Mouse (Mus musculus) MEL (cell line): ENCODE measurements around the gene Olfr643. TPM values are rescaled to one million over a fixed set of nuclear protein-coding genes. Genes with fewer than 3 reads are reported as not detected.

Source experiments
- DNase-seq: peaks from one replicate; pipeline ENCODE4 v3.0.0; 2011; ENCODE audit warnings: low read depth, low spot score
- H3K27ac ChIP-seq: 2 replicates; pipeline ENCODE4 v1.5.1; 2012; ENCODE audit warnings: low read depth, mild to moderate bottlenecking, control low read depth, low read length, moderate library complexity; ENCODE audit not compliant: control insufficient read depth
- H3K27me3 ChIP-seq, 2 experiments: fragments of 150-350 bp in 1 of 2; sonication (generic) in 1 of 2; 2 replicates each; pipeline ENCODE4 v1.6.1; 2012; ENCODE audit warnings: low read length in 2 of 2, mild to moderate bottlenecking in 2 of 2, improper control_type of control experiment in 1 of 2, moderate library complexity in 1 of 2; ENCODE audit not compliant: insufficient read depth in 2 of 2, control insufficient read depth in 1 of 2
- H3K36me3 ChIP-seq, 2 experiments: 2 replicates each; pipeline ENCODE4 v1.6.1; 2012 to 2014; ENCODE audit warnings: low read length in 2 of 2, improper control_type of control experiment in 1 of 2, inconsistent platforms in 1 of 2, mild to moderate bottlenecking in 1 of 2; ENCODE audit not compliant: insufficient read depth in 2 of 2, control insufficient read depth in 1 of 2
- H3K4me1 ChIP-seq, 2 experiments: fragments of 150-350 bp in 1 of 2; sonication (generic) in 1 of 2; 2 replicates each; pipeline ENCODE4 v1.6.1; 2012; ENCODE audit warnings: low read length in 2 of 2, improper control_type of control experiment in 1 of 2, mild to moderate bottlenecking in 1 of 2; ENCODE audit not compliant: insufficient read depth in 2 of 2, control insufficient read depth in 1 of 2
- H3K4me3 ChIP-seq, 2 experiments: fragments of 150-350 bp in 1 of 2; sonication (generic) in 1 of 2; 2 replicates each; pipeline ENCODE4 v1.5.1; 2012; ENCODE audit warnings: low read depth in 2 of 2, low read length in 2 of 2, mild to moderate bottlenecking in 2 of 2, moderate library complexity in 2 of 2, control low read depth in 1 of 2, improper control_type of control experiment in 1 of 2; ENCODE audit not compliant: control insufficient read depth in 1 of 2, insufficient read depth in 1 of 2
- H3K79me2 ChIP-seq: 2 replicates; pipeline ENCODE4 v1.6.1; 2012; ENCODE audit warnings: mild to moderate bottlenecking, low read length, moderate library complexity; ENCODE audit not compliant: control insufficient read depth, poor library complexity, insufficient read depth
- H3K9ac ChIP-seq: 2 replicates; pipeline ENCODE4 v1.6.1; 2012; ENCODE audit warnings: low read depth, mild to moderate bottlenecking, control low read depth, low read length, moderate library complexity; ENCODE audit not compliant: control insufficient read depth, poor library complexity, severe bottlenecking
- H3K9me3 ChIP-seq: fragments of 150-350 bp; sonication (generic); replicated peaks from 2 replicates; pipeline ENCODE4 v1.6.1; 2012; ENCODE audit warnings: mild to moderate bottlenecking, low read length, improper control_type of control experiment, moderate library complexity; ENCODE audit not compliant: insufficient read depth
- BHLHE40 ChIP-seq: IDR thresholded peaks from 2 replicates; pipeline ENCODE4 v1.6.1; 2012; ENCODE audit warnings: low read depth, mild to moderate bottlenecking, inconsistent platforms, low read length, improper control_type of control experiment, borderline replicate concordance
- CHD1 ChIP-seq: IDR thresholded peaks from 2 replicates; pipeline ENCODE4 v1.6.1; 2012; ENCODE audit warnings: low read depth, mild to moderate bottlenecking, inconsistent platforms, low read length, improper control_type of control experiment
- CHD2 ChIP-seq: IDR thresholded peaks from 2 replicates; pipeline ENCODE4 v1.6.1; 2011; ENCODE audit warnings: low read length, improper control_type of control experiment
- EP300 ChIP-seq, 2 experiments: IDR thresholded peaks; 2 replicates each; pipeline ENCODE4 v1.6.1; 2011; ENCODE audit warnings: improper control_type of control experiment in 2 of 2, low read length in 2 of 2, low read depth in 1 of 2, mild to moderate bottlenecking in 1 of 2
- GABPA ChIP-seq: IDR thresholded peaks from 2 replicates; pipeline ENCODE4 v1.6.1; 2012; ENCODE audit warnings: low read depth, mild to moderate bottlenecking, inconsistent platforms, low read length, improper control_type of control experiment, moderate library complexity
- HCFC1 ChIP-seq: IDR thresholded peaks from 2 replicates; pipeline ENCODE4 v1.6.1; 2012; ENCODE audit warnings: low read depth, mild to moderate bottlenecking, inconsistent platforms, low read length, improper control_type of control experiment, moderate library complexity
- MAX ChIP-seq: IDR thresholded peaks from 2 replicates; pipeline ENCODE4 v1.6.1; 2011; ENCODE audit warnings: low read length, improper control_type of control experiment
- MAZ ChIP-seq: IDR thresholded peaks from 2 replicates; pipeline ENCODE4 v1.6.1; 2012; ENCODE audit warnings: low read depth, mild to moderate bottlenecking, inconsistent platforms, low read length, improper control_type of control experiment
- MEF2A ChIP-seq: IDR thresholded peaks from 2 replicates; pipeline ENCODE4 v1.6.1; 2014; ENCODE audit warnings: low read depth, mild to moderate bottlenecking, inconsistent platforms, low read length, improper control_type of control experiment; ENCODE audit not compliant: poor library complexity, insufficient replicate concordance, severe bottlenecking; ENCODE audit errors: extremely low read depth
- POLR2AphosphoS2 ChIP-seq: IDR thresholded peaks from 2 replicates; pipeline ENCODE4 v1.6.1; 2011; ENCODE audit warnings: low read length, improper control_type of control experiment
- RAD21 ChIP-seq: IDR thresholded peaks from 2 replicates; pipeline ENCODE4 v1.6.1; 2011; ENCODE audit warnings: mild to moderate bottlenecking, low read depth, low read length, improper control_type of control experiment
- RCOR1 ChIP-seq: IDR thresholded peaks from 2 replicates; pipeline ENCODE4 v1.6.1; 2012; ENCODE audit warnings: low read depth, mild to moderate bottlenecking, inconsistent platforms, low read length, improper control_type of control experiment
- UBTF ChIP-seq: IDR thresholded peaks from 2 replicates; pipeline ENCODE4 v1.6.1; 2012; ENCODE audit warnings: low read depth, mild to moderate bottlenecking, inconsistent platforms, low read length, improper control_type of control experiment, moderate library complexity, borderline replicate concordance; ENCODE audit not compliant: insufficient read depth
- polyA plus RNA-seq, 2 experiments: library from polyadenylated mRNA; stranded (reverse) in 1 of 2; unstranded in 1 of 2; fragments of >175 nt in 1 of 2; fragments of >200 nt in 1 of 2; gene quantifications; 2 replicates each; pipeline versions ENCODE4 v1.2.1 to v1.2.4; 2012; ENCODE audit warnings: low replicate concordance in 2 of 2, low read depth in 1 of 2; ENCODE audit not compliant: insufficient read length in 2 of 2, insufficient read depth in 1 of 2, missing spikeins in 1 of 2
- total RNA-seq: library from RNA; depleted of rRNA; stranded (reverse); fragments of 300-350 nt; gene quantifications from 2 replicates; pipeline ENCODE4 v1.2.3, GENCODE M21; 2012

Olfr643 gene
- total and polyA plus RNA-seq, 3 experiments: not detected

GRCm38 (mm10) chr7:104050745-104051144 lies 86.5 kb downstream of the Olfr643 start:
- no peaks in the 10 kb centered on the region for H3K36me3 ChIP-seq
- H3K9me3 ChIP-seq: no peaks in the 10 kb centered on the region
- peak; percentile 5 for DNase-seq
- H3K9ac ChIP-seq: no peak overlapping the region
- no peak overlapping the region for H3K27ac ChIP-seq
- no peaks in the 10 kb centered on the region for H3K27me3 ChIP-seq
- H3K4me1 ChIP-seq: no peaks in the 10 kb centered on the region
- no peaks in the 10 kb centered on the region for H3K79me2 ChIP-seq
- TF ChIP-seq CHD2 (no peak), MEF2A (no peak), CHD1 (no peak), EP300 (IDR thresholded peaks at IDR 0.05; ENCODE audit: low read depth in 1 of 2, low read length in 2 of 2) (no peak), POLR2AphosphoS2 (no peak), UBTF (no peak), RCOR1 (no peak), MAX (no peak), GABPA (no peak)
- H3K4me3 ChIP-seq: no peak overlapping the region

GRCm38 (mm10) chr7:104035145-104035544 lies 102.1 kb downstream of the Olfr643 start, which contains the start of gene Olfr641:
Gene Olfr641 (plus strand): TSS chr7:104035445.
- H3K36me3 ChIP-seq: no peaks in the 10 kb centered on the region
- H3K27me3 ChIP-seq: no peaks in the 10 kb centered on the region
- H3K4me3 ChIP-seq: no peak within 1 kb of the TSS
- H3K27ac ChIP-seq: no peak within 1 kb of the TSS
- H3K9ac ChIP-seq: no peak within 1 kb of the TSS
- no peaks in the 10 kb centered on the region for H3K4me1 ChIP-seq
- no peaks in the 10 kb centered on the region for H3K9me3 ChIP-seq
- no peaks in the 10 kb centered on the region for H3K79me2 ChIP-seq
- DNase-seq: no peak
- TF ChIP-seq HCFC1: no peak

GRCm38 (mm10) chr7:104026978-104027377 lies 110.2 kb downstream of the Olfr643 start:
- Histone ChIP-seq H3K27me3 (no peaks in the 10 kb centered on the region), H3K79me2 (no peaks in the 10 kb centered on the region), H3K36me3 (no peaks in the 10 kb centered on the region), H3K4me1 (no peaks in the 10 kb centered on the region), H3K27ac (no peak overlapping the region), H3K9ac (no peak overlapping the region), H3K9me3 (no peaks in the 10 kb centered on the region), H3K4me3 (no peak overlapping the region)
- DNase-seq: no peak
- no peak for TF ChIP-seq RAD21
- TF ChIP-seq MAZ: no peak
- no peak for TF ChIP-seq GABPA
- no peak for TF ChIP-seq RCOR1
- no peak for TF ChIP-seq BHLHE40
